Mouse (Mus musculus) liver, embryonic 13.5 days (tissue): ENCODE results near the gene Dag1. TPM values are rescaled to one million over a fixed set of nuclear protein-coding genes. Genes with fewer than 3 reads are reported as not detected.

ENCODE experiments used
- ATAC-seq: fragments of 200-750 bp; cut with Nextera tagmentation; 2 replicates; pipeline ENCODE4 v1.8.0; 2017; ENCODE audit warnings: low read depth, mild to moderate bottlenecking, moderate number of reproducible peaks, moderate library complexity
- DNase-seq: peaks from one replicate; pipeline ENCODE4 v3.0.0; 2022
- H3K27ac ChIP-seq: fragments of 300-500 bp; sonication (generic); 2 replicates; pipeline ENCODE4 v1.5.1; 2015; ENCODE audit warnings: moderate library complexity, mild to moderate bottlenecking, inconsistent platforms
- H3K27me3 ChIP-seq: fragments of 300-500 bp; sonication (generic); 2 replicates; pipeline ENCODE4 v1.6.1; 2015; ENCODE audit warnings: mild to moderate bottlenecking, inconsistent platforms
- H3K36me3 ChIP-seq: fragments of 300-500 bp; sonication (generic); 2 replicates; pipeline ENCODE4 v1.6.1; 2015; ENCODE audit warnings: mild to moderate bottlenecking, inconsistent platforms
- H3K4me1 ChIP-seq: fragments of 300-500 bp; sonication (generic); replicated peaks from 2 replicates; pipeline ENCODE4 v1.6.1; 2015; ENCODE audit warnings: inconsistent platforms
- H3K4me2 ChIP-seq: fragments of 300-500 bp; sonication (generic); 2 replicates; pipeline ENCODE4 v1.6.1; 2015; ENCODE audit warnings: inconsistent platforms, mild to moderate bottlenecking, moderate library complexity
- H3K4me3 ChIP-seq: fragments of 300-500 bp; sonication (generic); replicated peaks from 2 replicates; pipeline ENCODE4 v1.5.1; 2015; ENCODE audit warnings: mild to moderate bottlenecking, inconsistent platforms
- H3K9ac ChIP-seq: fragments of 300-500 bp; sonication (generic); 2 replicates; pipeline ENCODE4 v1.6.1; 2015; ENCODE audit warnings: mild to moderate bottlenecking, inconsistent platforms
- H3K9me3 ChIP-seq: fragments of 300-500 bp; sonication (generic); replicated peaks from 2 replicates; pipeline ENCODE4 v1.6.1; 2016; ENCODE audit warnings: inconsistent platforms
- WGBS: fragments of 180-500 bp; shearing (Covaris S2); methylation state at CpG from one replicate; pipeline ENCODE4 v1.1.7; 2015; ENCODE audit not compliant: insufficient replicate concordance; 5-methylcytosine and 5-hydroxymethylcytosine counted together
- polyA plus RNA-seq: library from polyadenylated mRNA; unstranded; fragments of >200 nt; fragmentation: Nextera tagmentation; extraction: Ambion mirVana; gene quantifications from 2 replicates; pipeline ENCODE4 v1.2.1, GENCODE M21; 2015

Dag1 gene
- polyA plus RNA-seq, 1 experiment from 2014 or later: 12.7 TPM

- DNase-seq (no peak), ATAC-seq (no peak)
- WGBS: 78% methylated on average over 1 of the region's 1 CpGs
- Histone ChIP-seq H3K4me3 (no peak overlapping the region), H3K4me2 (no peak overlapping the region), H3K9me3 (no peaks in the 10 kb centered on the region), H3K36me3 (peaks cover 14% of the 10 kb centered on the region), H3K4me1 (0 out of 2 replicates have a peak, but pooled peaks cover 4% of the 10 kb centered on the region), H3K27me3 (no peaks in the 10 kb centered on the region), H3K27ac (no peak overlapping the region), H3K9ac (no peak overlapping the region)
Observed at GRCm38 (mm10) chr9:108220380-108220774, 43.4 kb downstream of the Dag1 start.

- WGBS: 88% methylated on average over 12 of the region's 12 CpGs
- ATAC-seq: no peak
Observed at GRCm38 (mm10) chr9:108219766-108220379, 43.9 kb downstream of the Dag1 start.

GRCm38 (mm10) chr9:108217936-108218543 is 45.7 kb downstream of the Dag1 start:
- ATAC-seq: no peak
- H3K9ac ChIP-seq: no peak overlapping the region
- H3K4me2 ChIP-seq: no peak overlapping the region
- H3K4me3 ChIP-seq: no peak overlapping the region
- peaks cover 14% of the 10 kb centered on the region for H3K36me3 ChIP-seq
- 80% methylated on average over 11 of the region's 11 CpGs for WGBS
- no peaks in the 10 kb centered on the region for H3K4me1 ChIP-seq
- no peaks in the 10 kb centered on the region for H3K27me3 ChIP-seq
- no peak overlapping the region for H3K27ac ChIP-seq
- no peaks in the 10 kb centered on the region for H3K9me3 ChIP-seq
- DNase-seq: no peak

More at GRCm38 (mm10) chr9:108219766-108220379, 43.9 kb downstream of the Dag1 start:
- Histone ChIP-seq H3K36me3 (peaks cover 14% of the 10 kb centered on the region), H3K9me3 (no peaks in the 10 kb centered on the region), H3K9ac (no peak overlapping the region), H3K4me3 (no peak overlapping the region), H3K4me2 (no peak overlapping the region), H3K27ac (no peak overlapping the region), H3K27me3 (no peaks in the 10 kb centered on the region), H3K4me1 (0 out of 2 replicates have a peak, but pooled peaks cover 4% of the 10 kb centered on the region)
- DNase-seq: no peak

GRCm38 (mm10) chr9:108217406-108217805 is 46.4 kb downstream of the Dag1 start:
- Histone ChIP-seq H3K27ac (no peak overlapping the region), H3K9me3 (no peaks in the 10 kb centered on the region), H3K36me3 (peaks cover 14% of the 10 kb centered on the region), H3K27me3 (no peaks in the 10 kb centered on the region), H3K4me1 (no peaks in the 10 kb centered on the region), H3K9ac (no peak overlapping the region), H3K4me3 (no peak overlapping the region), H3K4me2 (no peak overlapping the region)
- no peak for ATAC-seq
- no peak for DNase-seq
- WGBS: 77% methylated on average over 3 of the region's 3 CpGs

- H3K9ac ChIP-seq: no peak overlapping the region
- no peak overlapping the region for H3K27ac ChIP-seq
- H3K4me1 ChIP-seq: no peaks in the 10 kb centered on the region
- no peaks in the 10 kb centered on the region for H3K9me3 ChIP-seq
- no peak overlapping the region for H3K4me2 ChIP-seq
- peaks cover 27% of the 10 kb centered on the region for H3K36me3 ChIP-seq
- DNase-seq (no peak), ATAC-seq (no peak)
- 57% methylated on average over 7 of the region's 7 CpGs for WGBS
- no peak overlapping the region for H3K4me3 ChIP-seq
- H3K27me3 ChIP-seq: no peaks in the 10 kb centered on the region
Observed at GRCm38 (mm10) chr9:108213105-108213504, 50.7 kb downstream of the Dag1 start.

- H3K4me2 ChIP-seq: no peak overlapping the region
- no peak for DNase-seq
- no peak overlapping the region for H3K4me3 ChIP-seq
- H3K27me3 ChIP-seq: no peaks in the 10 kb centered on the region
- no peaks in the 10 kb centered on the region for H3K4me1 ChIP-seq
- no peaks in the 10 kb centered on the region for H3K9me3 ChIP-seq
- H3K27ac ChIP-seq: no peak overlapping the region
- WGBS: 55% methylated on average over 2 of the region's 2 CpGs
- H3K36me3 ChIP-seq: peaks cover 27% of the 10 kb centered on the region
- H3K9ac ChIP-seq: no peak overlapping the region
- no peak for ATAC-seq
Observed at GRCm38 (mm10) chr9:108212426-108212825, 51.3 kb downstream of the Dag1 start.

GRCm38 (mm10) chr9:108205571-108205901 is 58.2 kb downstream of the Dag1 start:
- Histone ChIP-seq H3K4me2 (no peak overlapping the region), H3K27me3 (no peaks in the 10 kb centered on the region), H3K9ac (no peak overlapping the region), H3K36me3 (peaks cover 28% of the 10 kb centered on the region), H3K9me3 (no peaks in the 10 kb centered on the region), H3K4me1 (peaks cover 10% of the 10 kb centered on the region), H3K27ac (no peak overlapping the region), H3K4me3 (no peak overlapping the region)
- no peak for DNase-seq
- 75% methylated on average over 3 of the region's 3 CpGs for WGBS
- no peak for ATAC-seq

- ATAC-seq: no peak
- Histone ChIP-seq H3K36me3 (peaks cover 28% of the 10 kb centered on the region), H3K27me3 (no peaks in the 10 kb centered on the region), H3K9me3 (no peaks in the 10 kb centered on the region), H3K4me2 (no peak overlapping the region), H3K27ac (no peak overlapping the region), H3K4me3 (no peak overlapping the region), H3K4me1 (peaks cover 15% of the 10 kb centered on the region), H3K9ac (no peak overlapping the region)
- WGBS: 76% methylated on average over 8 of the region's 8 CpGs
- DNase-seq: no peak
Observed at GRCm38 (mm10) chr9:108204884-108205570, 58.7 kb downstream of the Dag1 start.

GRCm38 (mm10) chr9:108203015-108203414 is 60.7 kb downstream of the Dag1 start:
- Histone ChIP-seq H3K4me1 (peaks cover 15% of the 10 kb centered on the region), H3K27ac (no peak overlapping the region), H3K36me3 (peaks cover 13% of the 10 kb centered on the region), H3K4me3 (peak overlapping the region; percentile 15; the same call in 1 of the 2 replicates), H3K9ac (no peak overlapping the region), H3K9me3 (no peaks in the 10 kb centered on the region), H3K27me3 (no peaks in the 10 kb centered on the region), H3K4me2 (peak overlapping the region; percentile 44)
- ATAC-seq (no peak), DNase-seq (peak; percentile 55)
- WGBS: 16% methylated on average over 13 of the region's 13 CpGs

- no peaks in the 10 kb centered on the region for H3K27me3 ChIP-seq
- no peaks in the 10 kb centered on the region for H3K9me3 ChIP-seq
- DNase-seq (no peak), ATAC-seq (no peak)
- H3K4me3 ChIP-seq: no peak overlapping the region
- H3K4me2 ChIP-seq: no peak overlapping the region
- H3K4me1 ChIP-seq: peaks cover 19% of the 10 kb centered on the region
- H3K9ac ChIP-seq: no peak overlapping the region
- H3K36me3 ChIP-seq: peaks cover 5% of the 10 kb centered on the region; the same call in 1 of the 2 replicates
- no peak overlapping the region for H3K27ac ChIP-seq
- WGBS: 82% methylated on average over 2 of the region's 2 CpGs
Observed at GRCm38 (mm10) chr9:108202169-108202568, 61.6 kb downstream of the Dag1 start.

GRCm38 (mm10) chr9:108201160-108201559 is 62.6 kb downstream of the Dag1 start:
- Histone ChIP-seq H3K4me1 (peaks cover 19% of the 10 kb centered on the region), H3K9me3 (no peaks in the 10 kb centered on the region), H3K36me3 (no peaks in the 10 kb centered on the region), H3K27ac (no peak overlapping the region), H3K27me3 (no peaks in the 10 kb centered on the region), H3K4me3 (peak overlapping the region; percentile 24), H3K4me2 (peak overlapping the region; percentile 52), H3K9ac (peak overlapping the region; percentile 60)
- peak; percentile 93 for DNase-seq
- ATAC-seq: peak; percentile 98
- under 1% methylated on average over 13 of the region's 13 CpGs for WGBS
